Mouse (Mus musculus) v-Abl transformed pro-B cells (cell line): Measurements from ENCODE around the gene Myoz2.

ENCODE experiments used
- in situ Hi-C, 2 experiments: fragments of 400-800 bp; cut with MboI; formaldehyde crosslinking; loops; one replicate each; pipeline ENCODE4 v1.15.1; 2025; ENCODE audit not compliant: unreplicated experiment in 2 of 2

Myoz2 gene

GRCm38 (mm10) chr3:123034752-123035151, at the start of gene Myoz2:
Gene Myoz2, minus strand, starts transcription at chr3:123035015.
- in situ Hi-C loops: no loop called here

GRCm38 (mm10) chr3:123081665-123082064, 46.9 kb upstream of the Myoz2 start:
- in situ Hi-C loops: no loop called here

GRCm38 (mm10) chr3:123080943-123081342, 46.1 kb upstream of the Myoz2 start:
- in situ Hi-C loops: no loop called here

- in situ Hi-C loops: no loop called here
Observed at GRCm38 (mm10) chr3:123080017-123080725, 45.4 kb upstream of the Myoz2 start.

GRCm38 (mm10) chr3:123075759-123076158, 40.9 kb upstream of the Myoz2 start:
- in situ Hi-C loops: no loop called here

GRCm38 (mm10) chr3:123075034-123075433, 40.2 kb upstream of the Myoz2 start:
- in situ Hi-C loops: no loop called here

- in situ Hi-C loops: no loop called here
Observed at GRCm38 (mm10) chr3:123073351-123073750, 38.5 kb upstream of the Myoz2 start.

DNA sequence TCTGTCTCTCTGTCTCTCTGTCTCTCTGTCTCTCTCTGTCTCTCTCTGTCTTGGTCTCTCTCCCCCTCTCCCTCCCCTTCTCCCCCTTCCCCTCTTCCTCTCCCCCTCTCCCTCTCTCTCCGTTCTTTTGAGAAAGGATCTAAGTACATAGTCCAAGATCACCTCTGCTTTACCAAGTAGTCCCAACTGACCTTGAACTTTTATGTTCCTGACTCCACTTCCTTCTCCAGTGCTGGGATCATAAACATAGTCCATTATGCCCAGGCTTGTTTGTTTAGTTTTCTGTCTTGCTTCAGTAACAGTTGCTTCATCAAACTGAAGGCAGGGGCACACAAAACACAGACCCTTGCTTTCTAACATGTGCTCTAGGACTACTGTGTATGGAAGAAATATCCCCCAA, 37.7 kb upstream of the Myoz2 start:
- in situ Hi-C loops: no loop called here

DNA sequence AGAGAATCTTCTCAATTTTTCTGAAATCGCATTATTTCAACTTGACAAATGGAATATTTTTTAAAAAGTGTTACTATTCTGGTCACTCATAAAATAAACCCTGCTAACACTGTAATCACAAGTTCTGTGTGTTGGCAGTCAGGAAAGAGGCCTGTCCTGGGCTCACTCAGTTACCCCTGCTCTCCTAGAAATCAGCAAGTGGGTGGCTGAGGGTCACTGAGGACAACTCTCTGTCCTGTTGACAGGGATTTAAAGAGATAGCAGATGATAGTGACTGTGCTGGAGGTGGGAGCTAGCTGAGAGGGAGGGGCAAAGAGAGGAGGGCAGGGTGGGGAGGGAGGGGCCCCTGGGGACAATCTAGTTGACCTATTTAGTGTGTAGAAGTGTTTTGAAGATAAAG, 36.2 kb upstream of the Myoz2 start:
- in situ Hi-C loops: no loop called here

GRCm38 (mm10) chr3:123066836-123067235, 32.0 kb upstream of the Myoz2 start:
- in situ Hi-C loops: no loop called here

DNA sequence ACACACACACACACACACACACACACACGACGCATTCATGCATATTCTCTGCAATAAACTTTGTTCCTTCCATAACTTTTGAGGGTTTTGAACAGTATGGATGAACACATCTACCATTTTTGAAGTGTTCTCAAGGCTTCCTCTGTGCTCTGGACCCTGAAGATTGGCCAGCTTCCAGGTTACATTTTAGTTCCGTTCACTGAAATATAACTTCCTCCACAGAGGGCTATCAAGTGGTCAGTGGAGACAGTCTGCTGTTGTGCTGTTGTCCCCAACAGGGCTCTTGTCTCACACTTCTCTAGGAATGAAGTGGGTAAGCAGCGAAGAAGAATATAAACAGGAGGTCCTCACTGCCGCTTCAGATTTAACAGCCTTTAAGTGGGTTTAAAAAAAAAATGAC, 30.7 kb upstream of the Myoz2 start:
- in situ Hi-C loops: no loop called here

GRCm38 (mm10) chr3:123064186-123064585, 29.4 kb upstream of the Myoz2 start:
- in situ Hi-C loops: no loop called here

- in situ Hi-C loops: no loop called here
Observed at GRCm38 (mm10) chr3:123061931-123062330, 27.1 kb upstream of the Myoz2 start.

DNA sequence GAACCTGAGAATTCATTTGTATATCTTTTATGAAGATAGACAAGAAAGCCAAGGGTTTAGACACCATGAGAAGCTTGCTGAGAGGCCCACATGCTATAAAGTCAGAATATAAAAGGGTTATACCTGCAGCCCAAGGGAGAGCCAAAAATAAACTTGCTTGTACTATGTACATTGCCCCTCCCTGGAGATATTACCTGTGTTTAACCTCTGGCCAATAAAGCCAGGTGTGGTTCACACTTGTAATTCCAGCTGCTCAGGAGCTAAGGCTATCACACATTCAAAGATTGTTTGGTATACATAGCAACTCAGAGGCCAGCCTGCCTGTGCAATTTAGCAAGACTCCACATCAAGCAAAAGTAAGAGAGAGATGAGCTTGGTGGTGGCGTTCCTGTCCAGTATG, 24.0 kb upstream of the Myoz2 start:
- in situ Hi-C loops: no loop called here

- in situ Hi-C loops: no loop called here
Observed at GRCm38 (mm10) chr3:123054178-123054577, 19.4 kb upstream of the Myoz2 start.

DNA sequence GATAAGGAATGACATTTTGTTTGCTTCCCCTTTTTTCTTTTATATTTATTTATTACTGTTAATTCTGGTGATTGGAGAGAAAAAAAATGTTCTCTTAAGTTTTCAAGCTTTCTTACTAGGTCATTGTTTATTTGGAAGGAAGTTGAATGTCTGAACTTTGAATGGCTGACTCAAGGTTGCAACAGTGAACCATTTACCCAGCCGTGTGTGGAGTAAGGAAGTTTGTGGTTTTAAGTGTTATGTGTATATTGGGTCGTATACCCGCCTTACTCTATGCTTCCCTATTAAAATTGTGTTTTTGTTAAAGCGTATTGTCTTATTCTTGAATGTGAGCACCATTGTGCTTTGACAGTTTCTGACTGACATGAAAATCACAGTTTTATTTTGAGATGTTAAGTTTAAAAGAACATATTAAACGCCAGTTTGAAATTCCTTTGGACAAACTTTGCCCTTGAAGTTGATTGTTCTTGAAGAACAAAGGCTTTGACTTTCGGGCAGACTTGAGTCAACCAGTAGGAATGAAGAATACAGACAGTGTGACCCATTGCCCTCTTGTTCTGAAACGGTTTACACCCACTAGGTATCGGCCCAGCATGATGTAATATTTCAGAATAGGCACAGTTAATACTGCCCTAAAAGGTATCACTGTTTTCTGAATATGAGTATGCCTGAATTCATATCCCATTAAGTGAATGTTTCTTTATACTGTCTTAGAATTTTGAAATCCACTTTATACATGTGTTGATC, 18.6 kb upstream of the Myoz2 start:
- in situ Hi-C loops: no loop called here

DNA sequence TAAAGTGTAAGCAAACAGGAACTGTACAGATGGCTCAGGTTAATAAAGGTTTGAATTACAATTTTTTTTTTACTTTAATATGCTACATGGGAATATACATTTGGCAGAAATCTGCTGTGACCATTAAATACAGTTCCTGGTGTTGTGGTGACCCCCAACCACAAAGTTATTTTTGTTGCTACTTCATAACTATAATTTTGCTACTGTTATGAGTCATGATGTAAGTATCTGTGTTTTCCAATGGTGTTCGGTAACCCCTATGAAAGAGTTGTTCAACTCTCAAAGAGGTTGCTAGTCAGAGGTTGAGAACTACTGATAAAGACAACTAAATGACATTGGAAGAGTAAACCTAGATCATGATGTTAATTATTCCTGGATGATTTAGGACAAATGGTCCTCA, 7.5 kb upstream of the Myoz2 start:
- in situ Hi-C loops: no loop called here

- in situ Hi-C loops: no loop called here
Observed at GRCm38 (mm10) chr3:123033804-123034203, 1.0 kb downstream of the Myoz2 start.

DNA sequence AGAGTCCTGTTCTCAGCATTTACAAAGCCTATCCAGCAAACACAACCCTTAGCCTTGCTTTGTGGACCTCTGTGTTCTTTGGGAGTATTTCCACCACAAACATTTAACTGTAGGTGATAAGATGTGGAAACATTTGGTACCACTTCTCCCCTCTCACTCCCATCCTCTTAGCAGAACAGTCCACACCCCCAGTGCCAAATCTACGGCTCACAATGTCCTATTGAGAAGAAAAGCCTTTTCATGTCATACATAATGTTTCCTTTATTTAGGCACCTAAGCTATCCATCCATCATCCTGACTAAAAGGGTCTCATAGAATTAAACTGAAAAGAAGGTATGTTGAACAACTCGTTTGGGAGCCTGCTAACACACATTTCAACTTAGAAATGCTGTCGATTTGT, 9.2 kb downstream of the Myoz2 start:
- in situ Hi-C loops: no loop called here

DNA sequence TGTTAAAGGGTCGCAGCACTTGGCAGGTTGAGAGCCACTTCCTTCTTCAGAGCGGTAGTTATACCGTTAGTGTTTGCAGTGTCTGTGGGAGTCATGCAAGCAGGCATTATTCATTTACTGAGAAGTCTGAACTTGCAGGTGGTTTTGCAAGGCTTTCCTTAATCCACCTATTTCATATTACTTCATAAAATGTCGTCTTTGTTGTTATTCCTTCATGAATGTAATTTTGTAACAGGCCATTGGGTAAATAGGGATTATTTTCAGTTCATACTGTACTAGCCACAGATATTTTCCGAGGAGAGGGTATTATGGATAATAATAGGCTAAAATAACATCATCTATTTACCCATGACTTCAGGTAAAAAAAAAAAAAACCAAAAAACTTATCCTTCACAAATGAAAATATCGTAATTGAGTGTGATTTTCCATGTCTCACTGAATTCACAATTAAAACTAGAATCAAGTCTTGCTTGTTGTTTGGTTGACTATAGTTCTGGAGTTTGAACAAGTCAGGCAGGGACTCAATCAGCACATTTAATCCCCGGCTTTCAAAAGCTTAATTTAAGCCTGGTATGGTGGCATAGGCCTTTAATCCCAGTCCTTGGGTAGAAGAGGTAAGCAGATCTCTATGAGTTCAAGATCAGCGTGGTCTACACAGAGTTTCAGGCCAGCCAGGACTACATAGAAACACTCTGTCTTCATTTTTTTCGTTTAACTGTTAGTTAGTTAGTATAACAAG, 10.2 kb downstream of the Myoz2 start:
- in situ Hi-C loops: no loop called here

- in situ Hi-C loops: no loop called here
Observed at GRCm38 (mm10) chr3:123018792-123019191, 16.0 kb downstream of the Myoz2 start.

GRCm38 (mm10) chr3:123013476-123013875, 21.3 kb downstream of the Myoz2 start:
- in situ Hi-C loops: no loop called here
